Mouse (Mus musculus) midbrain, embryonic 15.5 days (tissue): ENCODE data around the gene Cask. TPM values are rescaled to one million over a fixed set of nuclear protein-coding genes. Genes with fewer than 3 reads are reported as not detected.

Experiments
- ATAC-seq: fragments of 200-750 bp; cut with Nextera tagmentation; replicated peaks from 2 replicates; pipeline ENCODE4 v1.8.0; 2017; ENCODE audit warnings: moderate TSS enrichment
- H3K27ac ChIP-seq: fragments of 300-500 bp; sonication (generic); 2 replicates; pipeline ENCODE4 v1.5.1; 2015; ENCODE audit warnings: mild to moderate bottlenecking, inconsistent platforms
- H3K27me3 ChIP-seq: fragments of 300-500 bp; sonication (generic); replicated peaks from 2 replicates; pipeline ENCODE4 v1.6.1; 2015; ENCODE audit warnings: inconsistent platforms
- H3K36me3 ChIP-seq: fragments of 300-500 bp; sonication (generic); replicated peaks from 2 replicates; pipeline ENCODE4 v1.6.1; 2015; ENCODE audit warnings: inconsistent platforms
- H3K4me1 ChIP-seq: fragments of 300-500 bp; sonication (generic); 2 replicates; pipeline ENCODE4 v1.6.1; 2015; ENCODE audit warnings: inconsistent platforms
- H3K4me2 ChIP-seq: fragments of 300-500 bp; sonication (generic); 2 replicates; pipeline ENCODE4 v1.6.1; 2015; ENCODE audit warnings: inconsistent platforms, mild to moderate bottlenecking, moderate library complexity
- H3K4me3 ChIP-seq: fragments of 300-500 bp; sonication (generic); 2 replicates; pipeline ENCODE4 v1.5.1; 2015; ENCODE audit warnings: mild to moderate bottlenecking, inconsistent platforms
- H3K9ac ChIP-seq: fragments of 300-500 bp; sonication (generic); 2 replicates; pipeline ENCODE4 v1.6.1; 2015; ENCODE audit warnings: mild to moderate bottlenecking, inconsistent platforms
- H3K9me3 ChIP-seq: fragments of 300-500 bp; sonication (generic); 2 replicates; pipeline ENCODE4 v1.6.1; 2016; ENCODE audit warnings: inconsistent platforms
- WGBS: fragments of 180-500 bp; shearing (Covaris S2); methylation state at CpG from one replicate; pipeline ENCODE4 v1.1.7; 2015; ENCODE audit warnings: mixed read lengths; 5-methylcytosine and 5-hydroxymethylcytosine counted together
- polyA plus RNA-seq: library from polyadenylated mRNA; unstranded; fragments of >200 nt; fragmentation: Nextera tagmentation; extraction: Ambion mirVana; gene quantifications from 2 replicates; pipeline ENCODE4 v1.2.1, GENCODE M21; 2015

Gene Cask
- polyA plus RNA-seq, 1 experiment from 2014 or later: 71.5 TPM

- 85% methylated on average over 5 of the region's 5 CpGs for WGBS
- ATAC-seq: no peak
- Histone ChIP-seq H3K4me1 (no peaks in the 10 kb centered on the region), H3K27ac (no peak overlapping the region), H3K4me2 (no peak overlapping the region), H3K27me3 (no peaks in the 10 kb centered on the region), H3K9ac (no peak overlapping the region), H3K36me3 (0 out of 2 replicates have a peak, but pooled peaks cover 3% of the 10 kb centered on the region), H3K9me3 (no peaks in the 10 kb centered on the region), H3K4me3 (no peak overlapping the region)
These were observed 240.1 kb downstream of the Cask start for GRCm38 (mm10) chrX:13611114-13611513.

- no peak overlapping the region for H3K4me2 ChIP-seq
- no peak overlapping the region for H3K27ac ChIP-seq
- no peak overlapping the region for H3K9ac ChIP-seq
- 56% methylated on average over 3 of the region's 3 CpGs for WGBS
- H3K9me3 ChIP-seq: no peaks in the 10 kb centered on the region
- H3K4me3 ChIP-seq: no peak overlapping the region
- no peaks in the 10 kb centered on the region for H3K36me3 ChIP-seq
- ATAC-seq: no peak
- H3K27me3 ChIP-seq: no peaks in the 10 kb centered on the region
- no peaks in the 10 kb centered on the region for H3K4me1 ChIP-seq
These were observed 243.4 kb downstream of the Cask start for GRCm38 (mm10) chrX:13607752-13608151.

GRCm38 (mm10) chrX:13606741-13607140, 244.4 kb downstream of the Cask start:
- H3K36me3 ChIP-seq: no peaks in the 10 kb centered on the region
- no peaks in the 10 kb centered on the region for H3K9me3 ChIP-seq
- H3K4me3 ChIP-seq: no peak overlapping the region
- no peak overlapping the region for H3K27ac ChIP-seq
- 75% methylated on average over 3 of the region's 3 CpGs for WGBS
- no peak for ATAC-seq
- H3K4me1 ChIP-seq: no peaks in the 10 kb centered on the region
- H3K27me3 ChIP-seq: no peaks in the 10 kb centered on the region
- no peak overlapping the region for H3K9ac ChIP-seq
- no peak overlapping the region for H3K4me2 ChIP-seq

- no peak for ATAC-seq
- WGBS: 83% methylated on average over 1 of the region's 1 CpGs
- Histone ChIP-seq H3K9me3 (no peaks in the 10 kb centered on the region), H3K9ac (no peak overlapping the region), H3K4me2 (no peak overlapping the region), H3K4me3 (no peak overlapping the region), H3K4me1 (no peaks in the 10 kb centered on the region), H3K36me3 (no peaks in the 10 kb centered on the region), H3K27ac (no peak overlapping the region), H3K27me3 (no peaks in the 10 kb centered on the region)
These were observed 251.2 kb downstream of the Cask start for GRCm38 (mm10) chrX:13599966-13600365.

- H3K27me3 ChIP-seq: no peaks in the 10 kb centered on the region
- no peak overlapping the region for H3K27ac ChIP-seq
- no peak overlapping the region for H3K9ac ChIP-seq
- WGBS: 81% methylated on average over 2 of the region's 2 CpGs
- H3K4me3 ChIP-seq: no peak overlapping the region
- no peak overlapping the region for H3K4me2 ChIP-seq
- H3K36me3 ChIP-seq: no peaks in the 10 kb centered on the region
- ATAC-seq: no peak
- no peaks in the 10 kb centered on the region for H3K4me1 ChIP-seq
- no peaks in the 10 kb centered on the region for H3K9me3 ChIP-seq
These were observed 251.8 kb downstream of the Cask start for GRCm38 (mm10) chrX:13599373-13599772.

GRCm38 (mm10) chrX:13577647-13578046, 273.5 kb downstream of the Cask start:
- H3K4me2 ChIP-seq: no peak overlapping the region
- no peaks in the 10 kb centered on the region for H3K36me3 ChIP-seq
- no peak overlapping the region for H3K9ac ChIP-seq
- H3K27me3 ChIP-seq: no peaks in the 10 kb centered on the region
- no peaks in the 10 kb centered on the region for H3K4me1 ChIP-seq
- no peak overlapping the region for H3K27ac ChIP-seq
- no peaks in the 10 kb centered on the region for H3K9me3 ChIP-seq
- no peak for ATAC-seq
- WGBS: 83% methylated on average over 3 of the region's 3 CpGs
- H3K4me3 ChIP-seq: no peak overlapping the region

GRCm38 (mm10) chrX:13576606-13577005, 274.6 kb downstream of the Cask start:
- Histone ChIP-seq H3K4me2 (no peak overlapping the region), H3K27ac (no peak overlapping the region), H3K4me1 (no peaks in the 10 kb centered on the region), H3K36me3 (no peaks in the 10 kb centered on the region), H3K9ac (no peak overlapping the region), H3K27me3 (no peaks in the 10 kb centered on the region), H3K9me3 (no peaks in the 10 kb centered on the region), H3K4me3 (no peak overlapping the region)
- WGBS: 59% methylated on average over 2 of the region's 2 CpGs
- no peak for ATAC-seq

GRCm38 (mm10) chrX:13574872-13575271, 276.3 kb downstream of the Cask start:
- H3K9ac ChIP-seq: no peak overlapping the region
- no peak overlapping the region for H3K27ac ChIP-seq
- H3K4me2 ChIP-seq: no peak overlapping the region
- H3K27me3 ChIP-seq: no peaks in the 10 kb centered on the region
- H3K4me1 ChIP-seq: no peaks in the 10 kb centered on the region
- no peaks in the 10 kb centered on the region for H3K9me3 ChIP-seq
- WGBS: 81% methylated on average over 3 of the region's 3 CpGs
- ATAC-seq: no peak
- H3K36me3 ChIP-seq: no peaks in the 10 kb centered on the region
- H3K4me3 ChIP-seq: no peak overlapping the region

- H3K27me3 ChIP-seq: no peaks in the 10 kb centered on the region
- no peak overlapping the region for H3K4me3 ChIP-seq
- no peaks in the 10 kb centered on the region for H3K4me1 ChIP-seq
- H3K9me3 ChIP-seq: no peaks in the 10 kb centered on the region
- H3K27ac ChIP-seq: no peak overlapping the region
- ATAC-seq: no peak
- H3K9ac ChIP-seq: no peak overlapping the region
- H3K4me2 ChIP-seq: no peak overlapping the region
- 72% methylated on average over 2 of the region's 2 CpGs for WGBS
- no peaks in the 10 kb centered on the region for H3K36me3 ChIP-seq
These were observed 276.9 kb downstream of the Cask start for GRCm38 (mm10) chrX:13574298-13574697.

- Histone ChIP-seq H3K36me3 (no peaks in the 10 kb centered on the region), H3K4me2 (no peak overlapping the region), H3K9me3 (no peaks in the 10 kb centered on the region), H3K27ac (no peak overlapping the region), H3K27me3 (no peaks in the 10 kb centered on the region), H3K4me3 (no peak overlapping the region), H3K9ac (no peak overlapping the region), H3K4me1 (no peaks in the 10 kb centered on the region)
- no peak for ATAC-seq
- 91% methylated on average over 3 of the region's 3 CpGs for WGBS
These were observed 296.7 kb downstream of the Cask start for GRCm38 (mm10) chrX:13554504-13554903.

- ATAC-seq: no peak
- 84% methylated on average over 2 of the region's 2 CpGs for WGBS
- Histone ChIP-seq H3K27me3 (no peaks in the 10 kb centered on the region), H3K4me3 (no peak overlapping the region), H3K9ac (no peak overlapping the region), H3K36me3 (no peaks in the 10 kb centered on the region), H3K27ac (no peak overlapping the region), H3K9me3 (no peaks in the 10 kb centered on the region), H3K4me1 (no peaks in the 10 kb centered on the region), H3K4me2 (no peak overlapping the region)
These were observed 298.9 kb downstream of the Cask start for GRCm38 (mm10) chrX:13552288-13552687.

GRCm38 (mm10) chrX:13551566-13551965, 299.6 kb downstream of the Cask start:
- no peak overlapping the region for H3K4me2 ChIP-seq
- H3K9ac ChIP-seq: no peak overlapping the region
- WGBS: 87% methylated on average over 4 of the region's 4 CpGs
- no peaks in the 10 kb centered on the region for H3K9me3 ChIP-seq
- no peak for ATAC-seq
- H3K27me3 ChIP-seq: no peaks in the 10 kb centered on the region
- no peak overlapping the region for H3K27ac ChIP-seq
- no peak overlapping the region for H3K4me3 ChIP-seq
- no peaks in the 10 kb centered on the region for H3K4me1 ChIP-seq
- no peaks in the 10 kb centered on the region for H3K36me3 ChIP-seq

GRCm38 (mm10) chrX:13549100-13549499, 302.1 kb downstream of the Cask start:
- no peak for ATAC-seq
- H3K27ac ChIP-seq: no peak overlapping the region
- 85% methylated on average over 4 of the region's 4 CpGs for WGBS
- H3K36me3 ChIP-seq: no peaks in the 10 kb centered on the region
- H3K9ac ChIP-seq: no peak overlapping the region
- H3K27me3 ChIP-seq: no peaks in the 10 kb centered on the region
- no peak overlapping the region for H3K4me2 ChIP-seq
- no peaks in the 10 kb centered on the region for H3K4me1 ChIP-seq
- no peak overlapping the region for H3K4me3 ChIP-seq
- no peaks in the 10 kb centered on the region for H3K9me3 ChIP-seq

GRCm38 (mm10) chrX:13521288-13521687, 329.9 kb downstream of the Cask start:
- Histone ChIP-seq H3K9ac (no peak overlapping the region), H3K4me1 (no peaks in the 10 kb centered on the region), H3K4me3 (no peak overlapping the region), H3K9me3 (no peaks in the 10 kb centered on the region), H3K36me3 (no peaks in the 10 kb centered on the region), H3K27me3 (no peaks in the 10 kb centered on the region), H3K4me2 (no peak overlapping the region), H3K27ac (no peak overlapping the region)
- no peak for ATAC-seq
- WGBS: 81% methylated on average over 8 of the region's 8 CpGs
